Mouse (Mus musculus) myocyte (in vitro differentiated cells): ENCODE measurements around the gene Rnf115.

ENCODE experiments used
- CEBPB ChIP-seq: IDR thresholded peaks from 2 replicates; pipeline ENCODE4 v1.6.1; 2011; ENCODE audit warnings: mild to moderate bottlenecking, moderate library complexity; ENCODE audit not compliant: poor library complexity, insufficient read depth, severe bottlenecking
- E2F4 ChIP-seq: IDR thresholded peaks from one replicate; pipeline ENCODE4 v1.6.1; 2011; ENCODE audit warnings: mild to moderate bottlenecking, control low read depth, moderate library complexity; ENCODE audit not compliant: insufficient read depth
- MAX ChIP-seq: IDR thresholded peaks from one replicate; pipeline ENCODE4 v1.6.1; 2011; ENCODE audit warnings: low read depth, mild to moderate bottlenecking, control low read depth
- MYOD1 ChIP-seq, 3 experiments: IDR thresholded peaks; one replicate each; pipeline ENCODE4 v1.6.1; 2011; ENCODE audit warnings: control low read depth in 2 of 3, low read depth in 2 of 3, mild to moderate bottlenecking in 2 of 3, moderate library complexity in 1 of 3; ENCODE audit not compliant: insufficient read length in 2 of 3, control insufficient read depth in 1 of 3
- POLR2A ChIP-seq: IDR thresholded peaks from one replicate; pipeline ENCODE4 v1.6.1; 2011; ENCODE audit warnings: low read depth, mild to moderate bottlenecking, control low read depth, moderate library complexity; ENCODE audit not compliant: insufficient read length
- POLR2AphosphoS2 ChIP-seq: IDR thresholded peaks from one replicate; pipeline ENCODE4 v1.6.1; 2011; ENCODE audit warnings: low read depth, control low read depth; ENCODE audit not compliant: insufficient read length
- SRF ChIP-seq: IDR thresholded peaks from one replicate; pipeline ENCODE4 v1.6.1; 2011; ENCODE audit warnings: low read depth; ENCODE audit not compliant: control insufficient read depth, insufficient read length
- TCF12 ChIP-seq: IDR thresholded peaks from one replicate; pipeline ENCODE4 v1.6.1; 2011; ENCODE audit warnings: mild to moderate bottlenecking, control low read depth; ENCODE audit not compliant: poor library complexity, insufficient read depth, severe bottlenecking
- USF1 ChIP-seq: IDR thresholded peaks from one replicate; pipeline ENCODE4 v1.6.1; 2011; ENCODE audit warnings: low read depth, mild to moderate bottlenecking, control low read depth, moderate library complexity

DNA sequence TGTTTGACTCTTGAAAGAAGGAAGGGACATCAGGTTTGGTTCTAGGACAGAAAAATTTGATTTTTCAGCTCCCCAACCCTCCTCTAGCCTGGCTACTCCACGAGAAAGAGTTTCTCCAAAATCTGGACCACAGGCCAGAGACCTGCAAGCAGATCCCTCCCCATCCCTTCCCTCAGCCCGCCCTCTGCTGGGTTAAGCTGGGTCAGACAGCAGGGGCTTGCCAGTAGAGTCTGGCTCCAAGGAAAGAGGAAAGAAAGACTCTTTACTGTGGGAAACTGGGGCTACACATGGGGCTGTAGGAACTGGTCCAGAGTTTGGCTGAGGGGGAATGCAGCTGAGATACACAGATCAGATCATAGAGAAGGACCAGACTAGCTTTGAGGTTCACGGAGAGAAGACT lies 35.0 kb upstream of the Rnf115 start:
- no peak for TF ChIP-seq POLR2A
- no peak for TF ChIP-seq POLR2AphosphoS2
- TF ChIP-seq SRF = no peak
- no peak for TF ChIP-seq USF1
- no peak for TF ChIP-seq MYOD1 (IDR thresholded peaks at IDR 0.05; ENCODE audit: control insufficient read depth in 1 of 3, insufficient read length in 2 of 3, low read depth in 2 of 3)
- no peak for TF ChIP-seq MAX
- TF ChIP-seq TCF12 = no peak
- no peak for TF ChIP-seq CEBPB
- TF ChIP-seq E2F4 = no peak
